Mouse (Mus musculus): ENCODE measurements around the gene Olfr1508. TPM values are rescaled to one million over a fixed set of nuclear protein-coding genes. Genes with fewer than 3 reads are reported as not detected.
"Not testable (repeated sequence)": the region's sequence is repeated elsewhere in the genome, so short reads cannot be mapped to it uniquely, and the experiment has no call there.

Olfr1508 gene
- 0.20 TPM in 1 of 2 replicates, not detected in the other for polyA plus RNA-seq (2015; fragmentation: Nextera tagmentation; extraction: Ambion mirVana)

GRCm38 (mm10) chr14:52467395-52467794 lies at the start of gene Olfr1508:
Gene Olfr1508 (minus strand): TSS chr14:52467495.
- Histone ChIP-seq H3K4me3 (replicated peaks) (no peak within 1 kb of the TSS), H3K9ac (no peak within 1 kb of the TSS), H3K4me2 (replicated peaks) (no peak within 1 kb of the TSS), H3K36me3 (no peaks in the 10 kb centered on the region), H3K27me3 (no peaks in the 10 kb centered on the region), H3K4me1 (no peaks in the 10 kb centered on the region), H3K27ac (replicated peaks) (no peak within 1 kb of the TSS), H3K9me3 (replicated peaks) (no peaks in the 10 kb centered on the region)
- ATAC-seq (ENCODE audit: insufficient number of reproducible peaks, low FRiP score, low TSS enrichment, low read depth): no peak
- 52% methylated on average over 2 of the region's 2 CpGs for WGBS

- Histone ChIP-seq H3K4me3 (replicated peaks) (no peak within 1 kb of the TSS), H3K9ac (no peak within 1 kb of the TSS), H3K27me3 (no peaks in the 10 kb centered on the region), H3K27ac (replicated peaks) (no peak within 1 kb of the TSS), H3K4me2 (replicated peaks) (no peak within 1 kb of the TSS), H3K36me3 (no peaks in the 10 kb centered on the region), H3K4me1 (no peaks in the 10 kb centered on the region), H3K9me3 (replicated peaks) (no peaks in the 10 kb centered on the region)
- WGBS: 71% methylated on average over 4 of the region's 4 CpGs
- ATAC-seq (ENCODE audit: insufficient number of reproducible peaks, low FRiP score, low TSS enrichment, low read depth): no peak
Observed at GRCm38 (mm10) chr14:52495516-52495915, 28.2 kb upstream of the Olfr1508 start, which contains the start of gene Olfr1507. Gene Olfr1507 (minus strand): TSS chr14:52495749.

GRCm38 (mm10) chr14:52465738-52466137 lies 1.6 kb downstream of the Olfr1508 start:
- 74% methylated on average over 1 of the region's 1 CpGs for WGBS
- Histone ChIP-seq H3K4me2 (replicated peaks) (no peak overlapping the region), H3K27me3 (no peaks in the 10 kb centered on the region), H3K9me3 (replicated peaks) (no peaks in the 10 kb centered on the region), H3K4me3 (replicated peaks) (no peak overlapping the region), H3K27ac (replicated peaks) (no peak overlapping the region), H3K9ac (no peak overlapping the region), H3K36me3 (no peaks in the 10 kb centered on the region), H3K4me1 (no peaks in the 10 kb centered on the region)
- no peak for ATAC-seq (ENCODE audit: insufficient number of reproducible peaks, low FRiP score, low TSS enrichment, low read depth)

GRCm38 (mm10) chr14:52461928-52462327 lies 5.4 kb downstream of the Olfr1508 start:
- H3K4me1 ChIP-seq: no peaks in the 10 kb centered on the region
- H3K9me3 ChIP-seq (replicated peaks): no peaks in the 10 kb centered on the region
- H3K4me2 ChIP-seq (replicated peaks): no peak overlapping the region
- no peaks in the 10 kb centered on the region for H3K27me3 ChIP-seq
- no peak overlapping the region for H3K9ac ChIP-seq
- no peaks in the 10 kb centered on the region for H3K36me3 ChIP-seq
- H3K4me3 ChIP-seq (replicated peaks): no peak overlapping the region
- no peak overlapping the region for H3K27ac ChIP-seq (replicated peaks)
- ATAC-seq (ENCODE audit: insufficient number of reproducible peaks, low FRiP score, low TSS enrichment, low read depth): no peak

GRCm38 (mm10) chr14:52451138-52451537 lies 16.2 kb downstream of the Olfr1508 start:
- Histone ChIP-seq H3K9me3 (replicated peaks) (no peaks in the 10 kb centered on the region), H3K27me3 (no peaks in the 10 kb centered on the region), H3K36me3 (no peaks in the 10 kb centered on the region), H3K4me3 (replicated peaks) (no peak overlapping the region), H3K4me1 (no peaks in the 10 kb centered on the region), H3K4me2 (replicated peaks) (no peak overlapping the region), H3K27ac (replicated peaks) (no peak overlapping the region), H3K9ac (no peak overlapping the region)
- 88% methylated on average over 8 of the region's 8 CpGs for WGBS
- ATAC-seq (ENCODE audit: insufficient number of reproducible peaks, low FRiP score, low TSS enrichment, low read depth): no peak

GRCm38 (mm10) chr14:52442690-52443089 lies 24.6 kb downstream of the Olfr1508 start, which contains the start of gene Olfr1509:
Gene Olfr1509 (plus strand): TSS chr14:52442990.
- Histone ChIP-seq H3K36me3 (no peaks in the 10 kb centered on the region), H3K27me3 (no peaks in the 10 kb centered on the region), H3K9me3 (replicated peaks) (no peaks in the 10 kb centered on the region), H3K27ac (replicated peaks) (no peak within 1 kb of the TSS), H3K9ac (no peak within 1 kb of the TSS), H3K4me3 (replicated peaks) (no peak within 1 kb of the TSS), H3K4me1 (no peaks in the 10 kb centered on the region), H3K4me2 (replicated peaks) (no peak within 1 kb of the TSS)
- ATAC-seq (ENCODE audit: insufficient number of reproducible peaks, low FRiP score, low TSS enrichment, low read depth): no peak

- Histone ChIP-seq H3K9me3 (replicated peaks) (no peaks in the 10 kb centered on the region), H3K9ac (no peak overlapping the region), H3K4me3 (replicated peaks) (no peak overlapping the region), H3K4me2 (replicated peaks) (no peak overlapping the region), H3K36me3 (no peaks in the 10 kb centered on the region), H3K4me1 (no peaks in the 10 kb centered on the region), H3K27me3 (no peaks in the 10 kb centered on the region), H3K27ac (replicated peaks) (no peak overlapping the region)
- ATAC-seq (ENCODE audit: insufficient number of reproducible peaks, low FRiP score, low TSS enrichment, low read depth): no peak
- 96% methylated on average over 1 of the region's 1 CpGs for WGBS
Observed at GRCm38 (mm10) chr14:52427686-52428085, 39.6 kb downstream of the Olfr1508 start.

GRCm38 (mm10) chr14:52414273-52414672 lies 53.0 kb downstream of the Olfr1508 start, which contains the start of gene Olfr1510:
Gene Olfr1510 (minus strand): TSS chr14:52414373.
- H3K27ac ChIP-seq (replicated peaks): no peak within 1 kb of the TSS
- ATAC-seq (ENCODE audit: insufficient number of reproducible peaks, low FRiP score, low TSS enrichment, low read depth): no peak
- H3K36me3 ChIP-seq: no peaks in the 10 kb centered on the region

GRCm38 (mm10) chr14:52410142-52410919 lies 57.0 kb downstream of the Olfr1508 start:
- WGBS: 74% methylated on average over 7 of the region's 10 CpGs
- not testable (repeated sequence) for H3K4me3 ChIP-seq (replicated peaks); H3K36me3 ChIP-seq; H3K4me2 ChIP-seq (replicated peaks); ATAC-seq (ENCODE audit: insufficient number of reproducible peaks, low FRiP score, low TSS enrichment, low read depth); H3K9me3 ChIP-seq (replicated peaks); H3K9ac ChIP-seq; H3K27me3 ChIP-seq; H3K27ac ChIP-seq (replicated peaks); H3K4me1 ChIP-seq

More at GRCm38 (mm10) chr14:52414273-52414672, 53.0 kb downstream of the Olfr1508 start, which contains the start of gene Olfr1510:
- 80% methylated on average over 3 of the region's 3 CpGs for WGBS
- Histone ChIP-seq H3K9ac (no peak within 1 kb of the TSS), H3K9me3 (replicated peaks) (no peaks in the 10 kb centered on the region), H3K4me1 (no peaks in the 10 kb centered on the region), H3K4me3 (replicated peaks) (no peak within 1 kb of the TSS), H3K4me2 (replicated peaks) (no peak within 1 kb of the TSS), H3K27me3 (no peaks in the 10 kb centered on the region)

Other genes starting within 250 kb of the Olfr1508 start
- 38.6 and 38.9 TPM in 2 replicates for gene Chd8, start 209.7 kb downstream of the Olfr1508 start, polyA plus RNA-seq (2015; fragmentation: Nextera tagmentation; extraction: Ambion mirVana)
- 42.8 and 43.2 TPM in 2 replicates for gene Tox4, start 188.3 kb downstream of the Olfr1508 start, polyA plus RNA-seq (2015; fragmentation: Nextera tagmentation; extraction: Ambion mirVana)
- gene Rab2b, start 187.9 kb downstream of the Olfr1508 start, polyA plus RNA-seq (2015; fragmentation: Nextera tagmentation; extraction: Ambion mirVana): 20.8 and 22.2 TPM in 2 replicates
- 42.1 and 44.2 TPM in 2 replicates for gene Mettl3, start 162.4 kb downstream of the Olfr1508 start, polyA plus RNA-seq (2015; fragmentation: Nextera tagmentation; extraction: Ambion mirVana)
- 15.0 and 16.0 TPM in 2 replicates for gene Sall2, start 138.7 kb downstream of the Olfr1508 start, polyA plus RNA-seq (2015; fragmentation: Nextera tagmentation; extraction: Ambion mirVana)
- gene Olfr1513, start 111.1 kb downstream of the Olfr1508 start, polyA plus RNA-seq (2015; fragmentation: Nextera tagmentation; extraction: Ambion mirVana): 0.09 and 0.31 TPM in 2 replicates
- gene Olfr1512, start 88.3 kb downstream of the Olfr1508 start, polyA plus RNA-seq (2015; fragmentation: Nextera tagmentation; extraction: Ambion mirVana): 0.17 and 0.25 TPM in 2 replicates
- gene Olfr1511, start 70.1 kb downstream of the Olfr1508 start, polyA plus RNA-seq (2015; fragmentation: Nextera tagmentation; extraction: Ambion mirVana): 0.26 and 0.35 TPM in 2 replicates
- 0.26 and 0.65 TPM in 2 replicates for gene Olfr1510, start 53.1 kb downstream of the Olfr1508 start, polyA plus RNA-seq (2015; fragmentation: Nextera tagmentation; extraction: Ambion mirVana)
- not detected in 2 replicates for gene Olfr1509, start 24.5 kb downstream of the Olfr1508 start, polyA plus RNA-seq (2015; fragmentation: Nextera tagmentation; extraction: Ambion mirVana)
- not detected in 2 replicates for gene Olfr1507, start 28.3 kb upstream of the Olfr1508 start, polyA plus RNA-seq (2015; fragmentation: Nextera tagmentation; extraction: Ambion mirVana)